Mouse (Mus musculus) 3T3-L1 (cell line): ENCODE results near the gene Zfp960.
"Not testable (repeated sequence)": the region's sequence is repeated elsewhere in the genome, so short reads cannot be mapped to it uniquely, and the experiment has no call there.

Experiments used
- DNase-seq: peaks from one replicate; pipeline ENCODE4 v3.0.0-alpha.2; 2015; ENCODE audit warnings: low read depth, low spot score

Gene Zfp960

GRCm38 (mm10) chr17:17063628-17064494 lies at the start of gene Zfp960:
Gene Zfp960, plus strand, starts transcription at chr17:17064113.
- peak; percentile 97 for DNase-seq

- not testable (repeated sequence) for DNase-seq
Observed at GRCm38 (mm10) chr17:17018071-17018470, 45.8 kb upstream of the Zfp960 start.

- DNase-seq = not testable (repeated sequence)
Observed at GRCm38 (mm10) chr17:17059566-17059965, 4.3 kb upstream of the Zfp960 start.

GRCm38 (mm10) chr17:17120830-17121502 lies 57.1 kb downstream of the Zfp960 start, which contains the start of gene Zfp97:
Gene Zfp97, plus strand, starts transcription at chr17:17121415.
- DNase-seq = not testable (repeated sequence)
